Mouse (Mus musculus) telencephalon, adult 2 months (tissue): ENCODE results near the gene Ssbp4.

Experiments used
- DNase-seq: peaks from one replicate; pipeline ENCODE4 v3.0.0-alpha.2; 2011; ENCODE audit warnings: low read depth, low spot score

Ssbp4 gene

GRCm38 (mm10) chr8:70608749-70609367 is at the start of gene Ssbp4:
Gene Ssbp4, minus strand, starts transcription at chr8:70608872.
- no peak for DNase-seq

- DNase-seq = no peak
Measured at GRCm38 (mm10) chr8:70657739-70658138, 49.1 kb upstream of the Ssbp4 start.

- DNase-seq = no peak
Measured at GRCm38 (mm10) chr8:70657214-70657613, 48.5 kb upstream of the Ssbp4 start.

GRCm38 (mm10) chr8:70656193-70656790 is 47.6 kb upstream of the Ssbp4 start:
- no peak for DNase-seq

- DNase-seq = no peak
Measured at GRCm38 (mm10) chr8:70655469-70655868, 46.8 kb upstream of the Ssbp4 start.

GRCm38 (mm10) chr8:70654121-70654520 is 45.4 kb upstream of the Ssbp4 start:
- DNase-seq = no peak

- DNase-seq = no peak
Measured at GRCm38 (mm10) chr8:70653226-70653625, 44.6 kb upstream of the Ssbp4 start.

GRCm38 (mm10) chr8:70650351-70650750 is 41.7 kb upstream of the Ssbp4 start:
- no peak for DNase-seq

GRCm38 (mm10) chr8:70649324-70649723 is 40.7 kb upstream of the Ssbp4 start:
- peak; percentile 19 for DNase-seq

- DNase-seq = no peak
Measured at GRCm38 (mm10) chr8:70648921-70649320, 40.2 kb upstream of the Ssbp4 start.

GRCm38 (mm10) chr8:70648164-70648442 is 39.4 kb upstream of the Ssbp4 start:
- no peak for DNase-seq

GRCm38 (mm10) chr8:70647343-70648163 is 38.9 kb upstream of the Ssbp4 start:
- no peak for DNase-seq

- DNase-seq = no peak
Measured at GRCm38 (mm10) chr8:70646775-70647174, 38.1 kb upstream of the Ssbp4 start.

- no peak for DNase-seq
Measured at GRCm38 (mm10) chr8:70646369-70646768, 37.7 kb upstream of the Ssbp4 start.

GRCm38 (mm10) chr8:70645501-70646224 is 37.0 kb upstream of the Ssbp4 start:
- no peak for DNase-seq

- no peak for DNase-seq
Measured at GRCm38 (mm10) chr8:70644065-70644464, 35.4 kb upstream of the Ssbp4 start.

GRCm38 (mm10) chr8:70643019-70643418 is 34.3 kb upstream of the Ssbp4 start:
- no peak for DNase-seq

- no peak for DNase-seq
Measured at GRCm38 (mm10) chr8:70638752-70639151, 30.1 kb upstream of the Ssbp4 start.

GRCm38 (mm10) chr8:70636838-70637237 is 28.2 kb upstream of the Ssbp4 start:
- DNase-seq = no peak

- DNase-seq = no peak
Measured at GRCm38 (mm10) chr8:70635527-70635926, 26.9 kb upstream of the Ssbp4 start.

GRCm38 (mm10) chr8:70634066-70634465 is 25.4 kb upstream of the Ssbp4 start:
- no peak for DNase-seq

GRCm38 (mm10) chr8:70632346-70632892 is 23.7 kb upstream of the Ssbp4 start, which contains the start of gene Gdf15:
Gene Gdf15, minus strand, starts transcription at chr8:70632456.
- no peak for DNase-seq
